Mouse (Mus musculus) megakaryocyte, adult 5-6 weeks (primary cell): Measurements from ENCODE around the gene Grcc10. TPM values are rescaled to one million over a fixed set of nuclear protein-coding genes. Genes with fewer than 3 reads are reported as not detected.
A peak's percentile ranks its signal among the peaks of the same experiment; 100 is the strongest.

Source experiments
- ATAC-seq: 2 replicates; pipeline ENCODE4 v1.8.0; 2016; ENCODE audit warnings: mild to moderate bottlenecking, inconsistent platforms; ENCODE audit not compliant: poor library complexity, severe bottlenecking
- total RNA-seq, 2 experiments: library from RNA; stranded (forward) in 1 of 2; stranded (reverse) in 1 of 2; fragments of 153-499, 151-499 nt in 1 of 2; fragments of 221-1000, 200-1000 nt in 1 of 2; gene quantifications; 2 replicates each; pipeline versions ENCODE4 v1.2.3 to v1.2.4; 2015 to 2017

The Grcc10 gene
- total RNA-seq, 2 experiments from 2014 or later = 121 to 177 TPM

DNA sequence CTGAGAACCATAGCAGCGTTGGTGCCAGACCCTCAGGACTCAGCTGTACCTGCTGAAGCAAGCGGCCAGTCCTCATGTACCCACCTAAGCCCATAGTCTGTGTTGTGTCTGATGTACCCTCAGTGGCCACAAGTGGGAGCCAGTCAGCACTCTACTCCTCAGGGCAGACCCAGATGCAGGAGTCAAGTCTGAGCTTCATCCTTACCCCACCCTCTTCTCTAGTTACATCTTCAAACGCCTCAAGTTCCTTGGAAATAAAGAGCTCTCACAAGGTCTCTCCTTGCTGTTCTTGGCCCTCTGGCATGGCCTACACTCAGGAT lies 38.4 kb downstream of the Grcc10 start:
- peak; percentile 95 for ATAC-seq

DNA sequence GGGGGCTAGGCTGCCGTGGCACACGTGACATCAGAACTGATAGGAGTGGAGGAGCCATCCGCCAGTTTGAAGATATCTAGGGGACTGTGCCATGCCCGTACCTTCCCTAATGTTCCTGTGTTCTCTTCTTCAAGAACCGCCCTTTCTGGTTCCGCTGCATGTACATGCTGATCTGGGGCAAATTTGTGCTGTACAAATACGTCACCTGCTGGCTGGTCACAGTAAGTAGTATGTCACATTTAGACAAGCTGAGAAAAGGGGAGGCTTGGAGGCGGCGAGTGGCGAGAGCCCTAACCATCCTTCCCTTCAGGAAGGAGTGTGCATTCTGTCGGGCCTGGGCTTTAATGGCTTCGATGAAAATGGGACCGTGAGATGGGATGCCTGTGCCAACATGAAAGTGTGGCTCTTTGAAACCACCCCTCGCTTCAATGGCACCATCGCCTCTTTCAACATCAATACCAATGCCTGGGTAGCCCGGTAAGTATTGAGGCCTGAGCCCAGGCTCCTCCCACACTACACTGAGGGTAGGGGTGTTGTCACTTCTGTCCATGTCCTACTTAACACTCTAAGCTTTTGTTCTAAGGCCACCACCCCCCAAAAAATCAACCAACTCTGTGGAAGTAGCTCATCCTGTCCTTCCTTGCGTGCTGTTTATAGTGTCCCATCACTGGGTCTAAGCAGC lies 38.9 kb downstream of the Grcc10 start:
- ATAC-seq = no peak

DNA sequence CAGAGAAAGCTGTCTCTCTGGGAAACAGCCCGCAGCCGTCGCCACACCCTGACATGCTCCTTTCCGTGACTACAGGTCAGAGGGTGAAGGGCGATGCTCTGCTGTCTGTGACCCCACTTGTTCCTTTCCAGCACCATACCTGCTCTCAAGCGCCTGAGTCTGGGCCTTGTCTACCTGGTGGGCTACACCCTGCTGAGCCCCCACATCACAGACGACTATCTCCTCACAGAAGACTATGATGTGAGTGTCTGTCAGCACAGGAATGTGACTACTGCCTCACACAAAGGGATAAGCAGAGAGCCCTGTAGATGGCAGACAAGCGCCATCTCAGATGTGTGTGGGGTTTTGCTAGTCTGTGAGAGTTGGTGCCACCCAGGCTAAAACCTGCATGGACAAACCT lies 39.8 kb downstream of the Grcc10 start:
- no peak for ATAC-seq

DNA sequence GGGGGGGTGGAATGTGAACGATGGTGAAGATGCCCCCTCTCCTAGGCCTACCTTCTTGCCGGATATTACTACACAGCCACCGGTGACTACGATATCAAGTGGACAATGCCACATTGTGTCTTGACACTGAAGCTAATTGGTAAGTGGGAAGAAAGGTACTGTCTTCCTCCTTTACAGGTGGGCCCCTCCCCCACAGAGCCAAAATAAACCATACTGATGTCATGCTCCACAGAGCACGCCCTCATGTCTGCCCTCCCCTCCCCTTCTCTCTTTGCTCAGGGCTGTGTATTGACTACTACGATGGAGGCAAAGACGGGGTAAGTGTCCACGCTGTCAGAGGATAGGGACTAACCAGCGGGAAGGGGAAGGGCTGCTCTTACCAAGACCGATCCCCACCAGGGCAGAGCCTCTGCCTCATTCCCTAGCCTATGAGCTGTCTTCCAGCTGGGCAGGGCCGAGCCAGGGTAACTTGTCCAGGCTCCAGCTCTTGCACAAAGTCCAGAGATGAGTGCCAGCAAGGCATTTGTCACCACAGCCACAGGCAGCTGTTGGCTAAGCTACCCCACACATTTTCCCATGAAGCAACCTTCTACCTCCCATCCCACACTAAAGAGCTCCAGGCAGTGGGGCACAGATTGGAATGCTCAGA lies 41.1 kb downstream of the Grcc10 start:
- no peak for ATAC-seq

DNA sequence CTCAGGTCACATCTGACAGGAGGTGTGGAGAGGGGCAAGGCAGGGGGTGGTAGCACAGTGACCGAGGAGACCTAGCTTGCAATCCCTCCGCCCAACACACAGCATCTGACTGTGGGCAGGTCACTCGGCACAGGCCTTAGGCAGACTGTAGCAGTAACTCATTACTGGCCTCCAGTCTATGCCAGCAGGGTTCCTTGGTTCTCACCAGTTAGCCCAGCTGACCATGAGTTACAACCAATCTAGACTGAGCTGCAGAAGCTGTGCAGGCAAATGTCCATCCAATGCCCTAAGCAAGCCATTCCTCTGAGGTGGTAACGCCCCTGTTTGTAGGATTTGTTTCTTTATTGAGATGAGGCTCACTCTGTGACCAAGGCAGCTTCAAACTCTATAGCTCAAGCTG lies 41.8 kb downstream of the Grcc10 start:
- ATAC-seq = no peak

DNA sequence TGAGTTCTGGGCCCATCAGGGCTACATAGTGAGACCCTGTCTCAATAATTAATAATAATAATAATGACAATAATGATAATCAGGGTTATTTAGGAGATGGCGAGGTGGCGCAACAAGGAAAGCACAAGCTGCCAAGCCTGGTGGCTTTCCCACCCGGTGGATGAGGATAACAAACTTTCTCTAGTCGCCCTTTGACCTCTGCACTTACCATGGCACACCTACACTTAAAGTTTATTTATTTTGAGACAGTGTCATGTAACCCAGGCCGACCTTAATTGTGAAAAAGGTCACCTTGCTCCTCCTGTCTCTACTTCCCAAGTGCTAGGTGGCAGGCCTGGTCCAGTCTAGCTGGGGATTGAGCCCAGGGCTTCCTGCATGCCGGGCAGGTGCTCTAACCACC lies 42.4 kb downstream of the Grcc10 start:
- ATAC-seq = no peak

DNA sequence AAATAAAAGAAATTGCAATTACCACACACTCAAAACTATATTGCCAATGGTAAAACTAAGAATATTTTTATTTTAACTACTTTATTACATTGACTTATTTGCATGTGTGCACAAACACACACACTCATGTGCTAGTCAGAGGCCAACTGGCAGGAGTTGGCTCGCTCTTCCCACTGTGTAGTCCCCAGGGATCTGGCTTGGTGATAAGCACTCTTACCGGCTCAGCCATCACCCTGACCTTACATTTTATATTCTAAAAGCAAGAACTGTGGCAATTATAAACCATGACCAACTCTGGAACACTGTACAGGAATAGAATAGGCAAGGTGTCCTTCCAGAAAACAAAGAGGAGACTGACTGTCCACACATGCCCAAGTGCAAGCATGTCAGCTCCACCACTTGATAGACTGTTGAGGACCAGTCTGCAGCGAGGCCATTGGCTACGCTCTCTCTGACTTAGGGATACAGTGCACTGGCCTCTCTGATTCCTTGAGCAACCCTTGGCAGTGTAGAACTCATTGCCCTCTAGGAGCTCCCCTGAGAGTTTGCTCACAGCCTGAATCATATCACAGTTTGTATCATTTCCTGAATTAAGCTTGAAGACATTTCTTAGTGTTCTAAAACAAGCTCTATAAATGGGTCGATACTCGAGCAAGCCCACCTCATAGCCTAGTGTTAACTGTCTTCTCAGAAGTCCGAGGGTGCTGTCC lies 44.6 kb downstream of the Grcc10 start:
- ATAC-seq = no peak

DNA sequence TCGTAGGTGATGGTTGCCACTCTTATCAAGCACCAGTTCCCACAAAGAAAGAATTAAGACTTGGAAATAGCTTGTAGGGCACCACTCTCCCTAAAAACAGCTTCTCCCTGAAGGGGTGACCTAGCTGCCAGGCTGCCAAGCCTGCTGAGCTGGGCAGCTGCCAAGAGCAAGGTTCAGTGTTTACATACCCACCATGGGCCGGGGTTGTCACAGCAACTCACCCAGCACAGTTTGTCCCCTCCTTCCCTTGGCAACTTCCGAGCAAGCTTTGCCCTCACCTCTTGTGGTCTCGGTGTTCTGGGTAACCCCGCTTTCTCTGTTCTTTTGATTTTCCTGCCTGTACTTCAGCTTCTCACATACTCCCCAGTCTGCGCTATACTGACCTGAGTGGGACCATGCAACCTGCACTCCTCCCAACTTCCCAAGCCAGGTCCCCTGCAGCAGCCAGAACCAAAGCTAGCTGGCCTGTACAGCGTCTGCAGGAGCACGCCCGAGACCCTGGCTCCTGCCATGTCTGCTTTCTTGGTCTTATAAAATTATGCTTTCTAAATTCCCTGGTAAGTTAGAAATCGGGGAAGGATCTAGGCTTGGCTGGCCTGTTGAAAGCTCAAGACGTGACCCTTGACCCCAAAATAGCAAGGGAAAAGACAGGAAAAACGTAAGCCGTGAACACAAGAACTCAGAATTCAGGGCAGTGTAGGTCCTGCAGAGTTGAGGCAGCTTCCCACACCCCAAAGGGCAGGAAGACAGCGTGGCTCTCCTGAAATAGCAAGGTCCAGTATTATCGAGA lies 46.8 kb downstream of the Grcc10 start:
- ATAC-seq = peak; percentile 45; the same call in 1 of the 2 replicates

DNA sequence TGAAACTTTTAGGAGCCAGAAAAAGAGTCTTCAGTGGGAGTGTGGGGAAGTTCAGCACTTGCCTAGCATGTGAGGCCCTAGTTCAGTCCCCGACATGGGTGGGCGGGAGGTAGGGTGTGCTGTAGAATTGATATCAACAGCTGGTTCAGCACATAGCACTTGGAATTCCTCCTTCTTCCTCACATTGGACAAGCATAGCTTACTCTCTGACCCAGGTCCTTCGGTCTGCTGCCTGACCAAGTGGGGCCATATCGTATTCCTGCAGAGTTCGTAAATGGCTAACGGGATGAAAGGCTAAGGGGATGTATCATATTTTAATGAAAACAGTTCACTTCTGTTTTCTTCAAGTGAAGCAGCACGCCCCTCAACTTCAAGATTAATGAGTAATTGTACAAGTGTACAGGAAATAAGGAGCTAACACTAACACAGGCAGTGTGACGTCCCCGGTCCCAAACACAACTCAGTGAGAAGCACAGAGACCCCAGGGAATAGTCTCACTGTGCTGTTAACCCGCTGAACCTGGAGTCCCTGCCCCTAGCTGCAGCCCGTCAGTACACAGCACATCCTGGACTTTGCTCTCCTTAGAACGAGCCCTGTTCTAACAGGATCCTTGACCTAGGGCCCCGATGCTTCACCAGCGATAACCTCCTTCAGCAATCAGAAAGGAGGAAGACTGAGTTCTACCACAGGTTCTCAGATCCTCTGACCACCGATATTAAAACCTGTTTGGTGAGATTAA lies 47.8 kb downstream of the Grcc10 start:
- no peak for ATAC-seq

DNA sequence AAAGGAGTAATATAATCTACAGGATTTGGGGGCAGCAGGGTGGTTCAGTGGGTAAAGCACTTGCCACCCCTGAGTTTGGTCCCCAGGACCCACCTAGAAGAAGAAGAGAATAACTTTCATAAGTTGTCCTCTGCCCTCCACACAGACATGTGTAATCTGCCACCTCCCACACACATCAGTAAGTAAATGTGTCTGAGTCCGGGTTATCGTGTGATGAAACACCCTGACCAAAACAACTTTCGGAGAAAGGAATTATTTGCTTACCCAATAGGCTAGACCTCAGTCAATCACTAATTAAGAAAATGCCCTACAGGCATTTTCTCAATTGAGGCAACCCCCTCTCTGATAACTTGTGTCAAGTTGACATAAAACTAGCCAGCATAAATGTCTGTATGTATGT lies 50.7 kb downstream of the Grcc10 start:
- ATAC-seq = no peak

Other genes with a start within 250 kb of the Grcc10 start
- gene C1rl, start 248.3 kb downstream of the Grcc10 start, total RNA-seq (2015) = 9.2 and 11.8 TPM in 2 replicates
- gene C1rl, start 248.3 kb downstream of the Grcc10 start, total RNA-seq (2017) = 15.1 and 15.9 TPM in 2 replicates
- gene C1ra, start 229.0 kb downstream of the Grcc10 start, total RNA-seq (2015) = 4.7 and 4.8 TPM in 2 replicates
- 3.4 and 3.8 TPM in 2 replicates for gene C1ra, start 229.0 kb downstream of the Grcc10 start, total RNA-seq (2017)
- gene C1s1, start 199.0 kb downstream of the Grcc10 start, total RNA-seq (2015) = 0.14 TPM in 1 of 2 replicates, not detected in the other
- gene C1s1, start 199.0 kb downstream of the Grcc10 start, total RNA-seq (2017) = 0.28 and 1.0 TPM in 2 replicates
- gene C1rb, start 171.1 kb downstream of the Grcc10 start, total RNA-seq (2015) = not detected in 2 replicates
- not detected in 2 replicates for gene C1rb, start 171.1 kb downstream of the Grcc10 start, total RNA-seq (2017)
- gene C1s2, start 105.3 kb downstream of the Grcc10 start, total RNA-seq (2015) = not detected in 2 replicates
- gene C1s2, start 105.3 kb downstream of the Grcc10 start, total RNA-seq (2017) = 0.16 TPM in 1 of 2 replicates, not detected in the other
- gene Lpcat3, start 78.3 kb downstream of the Grcc10 start, total RNA-seq (2015) = 32.8 and 48.3 TPM in 2 replicates
- gene Lpcat3, start 78.3 kb downstream of the Grcc10 start, total RNA-seq (2017) = 22.4 and 24.8 TPM in 2 replicates
- gene Emg1, start 29.2 kb downstream of the Grcc10 start, total RNA-seq (2015) = 144 and 179 TPM in 2 replicates
- 170 and 206 TPM in 2 replicates for gene Emg1, start 29.2 kb downstream of the Grcc10 start, total RNA-seq (2017)
- gene Phb2, start 29.0 kb downstream of the Grcc10 start, total RNA-seq (2015) = 99.5 and 115 TPM in 2 replicates
- gene Phb2, start 29.0 kb downstream of the Grcc10 start, total RNA-seq (2017) = 152 and 160 TPM in 2 replicates
- gene Ptpn6, start 2.7 kb downstream of the Grcc10 start, total RNA-seq (2015) = 308 and 336 TPM in 2 replicates
- gene Ptpn6, start 2.7 kb downstream of the Grcc10 start, total RNA-seq (2017) = 1,009 and 1,024 TPM in 2 replicates
- not detected in 2 replicates for gene Gm45234, start 14.6 kb upstream of the Grcc10 start, total RNA-seq (2015)
- not detected in 2 replicates for gene Gm45234, start 14.6 kb upstream of the Grcc10 start, total RNA-seq (2017)
- gene Atn1, start 15.2 kb upstream of the Grcc10 start, total RNA-seq (2015) = 25.7 and 29.8 TPM in 2 replicates
- 3.0 and 10.9 TPM in 2 replicates for gene Atn1, start 15.2 kb upstream of the Grcc10 start, total RNA-seq (2017)
- gene Eno2, start 28.3 kb upstream of the Grcc10 start, total RNA-seq (2015) = not detected in 2 replicates
- gene Eno2, start 28.3 kb upstream of the Grcc10 start, total RNA-seq (2017) = not detected in 2 replicates
- not detected in 2 replicates for gene Lrrc23, start 38.4 kb upstream of the Grcc10 start, total RNA-seq (2015)
- gene Lrrc23, start 38.4 kb upstream of the Grcc10 start, total RNA-seq (2017) = 0.26 and 3.9 TPM in 2 replicates
- gene Spsb2, start 67.3 kb upstream of the Grcc10 start, total RNA-seq (2015) = 5.1 and 8.0 TPM in 2 replicates
- 10.3 and 14.0 TPM in 2 replicates for gene Spsb2, start 67.3 kb upstream of the Grcc10 start, total RNA-seq (2017)
- 134 and 144 TPM in 2 replicates for gene Tpi1, start 72.9 kb upstream of the Grcc10 start, total RNA-seq (2015)
- gene Tpi1, start 72.9 kb upstream of the Grcc10 start, total RNA-seq (2017) = 93.8 and 113 TPM in 2 replicates
- 31.8 and 32.7 TPM in 2 replicates for gene Usp5, start 88.1 kb upstream of the Grcc10 start, total RNA-seq (2015)
- gene Usp5, start 88.1 kb upstream of the Grcc10 start, total RNA-seq (2017) = 56.3 and 58.5 TPM in 2 replicates
- gene Cdca3, start 88.2 kb upstream of the Grcc10 start, total RNA-seq (2015) = 160 and 180 TPM in 2 replicates
- gene Cdca3, start 88.2 kb upstream of the Grcc10 start, total RNA-seq (2017) = 168 and 185 TPM in 2 replicates
- not detected in 2 replicates for gene Gnb3, start 98.9 kb upstream of the Grcc10 start, total RNA-seq (2015)
- gene Gnb3, start 98.9 kb upstream of the Grcc10 start, total RNA-seq (2017) = not detected in 2 replicates
- gene P3h3, start 116.4 kb upstream of the Grcc10 start, total RNA-seq (2015) = 0.09 and 0.14 TPM in 2 replicates
- gene P3h3, start 116.4 kb upstream of the Grcc10 start, total RNA-seq (2017) = 0.61 TPM in 1 of 2 replicates, not detected in the other
- gene Gpr162, start 122.6 kb upstream of the Grcc10 start, total RNA-seq (2015) = not detected in 2 replicates
- 0.33 TPM in 1 of 2 replicates, not detected in the other for gene Gpr162, start 122.6 kb upstream of the Grcc10 start, total RNA-seq (2017)
- gene Cd4, start 146.8 kb upstream of the Grcc10 start, total RNA-seq (2015) = 0.09 and 0.71 TPM in 2 replicates
- 0.20 and 0.37 TPM in 2 replicates for gene Cd4, start 146.8 kb upstream of the Grcc10 start, total RNA-seq (2017)
- gene Lag3, start 170.3 kb upstream of the Grcc10 start, total RNA-seq (2015) = 1.2 TPM in 2 replicates
- 0.44 and 1.4 TPM in 2 replicates for gene Lag3, start 170.3 kb upstream of the Grcc10 start, total RNA-seq (2017)
- 129 and 159 TPM in 2 replicates for gene Ptms, start 178.7 kb upstream of the Grcc10 start, total RNA-seq (2015)
- 195 and 207 TPM in 2 replicates for gene Ptms, start 178.7 kb upstream of the Grcc10 start, total RNA-seq (2017)
- 73.6 and 82.9 TPM in 2 replicates for gene Mlf2, start 190.0 kb upstream of the Grcc10 start, total RNA-seq (2015)
- 50.9 and 70.6 TPM in 2 replicates for gene Mlf2, start 190.0 kb upstream of the Grcc10 start, total RNA-seq (2017)
- gene Cops7a, start 224.2 kb upstream of the Grcc10 start, total RNA-seq (2015) = 35.4 and 37.2 TPM in 2 replicates
- 19.4 and 25.7 TPM in 2 replicates for gene Cops7a, start 224.2 kb upstream of the Grcc10 start, total RNA-seq (2017)